Mouse (Mus musculus) midbrain, embryonic 10.5 days (tissue): Measurements from ENCODE around the gene Kcnma1. TPM values are rescaled to one million over a fixed set of nuclear protein-coding genes. Genes with fewer than 3 reads are reported as not detected.

ENCODE experiments used
- DNase-seq: peaks from one replicate; pipeline ENCODE4 v3.0.0-alpha.2; 2017; ENCODE audit warnings: low spot score
- H3K27ac ChIP-seq: fragments of 300-500 bp; sonication (generic); replicated peaks from 2 replicates; pipeline ENCODE4 v1.5.1; 2016; ENCODE audit warnings: mild to moderate bottlenecking
- H3K27me3 ChIP-seq: fragments of 300-500 bp; sonication (generic); 2 replicates; pipeline ENCODE4 v1.6.1; 2016; ENCODE audit warnings: low read depth, mild to moderate bottlenecking; ENCODE audit not compliant: poor library complexity, severe bottlenecking
- H3K36me3 ChIP-seq: fragments of 300-500 bp; sonication (generic); 2 replicates; pipeline ENCODE4 v1.6.1; 2016; ENCODE audit warnings: mild to moderate bottlenecking, moderate library complexity
- H3K4me1 ChIP-seq: fragments of 300-500 bp; sonication (generic); 2 replicates; pipeline ENCODE4 v1.6.1; 2016
- H3K4me3 ChIP-seq: fragments of 300-500 bp; sonication (generic); 2 replicates; pipeline ENCODE4 v1.5.1; 2016; ENCODE audit warnings: mild to moderate bottlenecking, moderate library complexity
- H3K9me3 ChIP-seq: fragments of 300-500 bp; sonication (generic); replicated peaks from 2 replicates; pipeline ENCODE4 v1.6.1; 2016; ENCODE audit warnings: mild to moderate bottlenecking
- WGBS: fragments of 180-500 bp; shearing (Covaris S2); methylation state at CpG from one replicate; pipeline ENCODE4 v1.1.7; 2016; 5-methylcytosine and 5-hydroxymethylcytosine counted together
- polyA plus RNA-seq: library from polyadenylated mRNA; unstranded; fragments of >200 nt; fragmentation: Nextera tagmentation; extraction: Ambion mirVana; gene quantifications from 2 replicates; pipeline ENCODE4 v1.2.1, GENCODE M21; 2016

Gene Kcnma1
- polyA plus RNA-seq, 1 experiment from 2014 or later, result 0.49 TPM

GRCm38 (mm10) chr14:23835387-23836111 is 178.7 kb downstream of the Kcnma1 start:
- no peaks in the 10 kb centered on the region for H3K9me3 ChIP-seq
- 22% methylated on average over 10 of the region's 10 CpGs for WGBS
- DNase-seq, result peak; percentile 32
- H3K27me3 ChIP-seq, result no peaks in the 10 kb centered on the region; the same call in 1 of the 2 replicates
- peaks cover 30% of the 10 kb centered on the region for H3K4me1 ChIP-seq
- peak overlapping the region; percentile 49; the same call in 1 of the 2 replicates for H3K27ac ChIP-seq
- no peak overlapping the region for H3K4me3 ChIP-seq
- no peaks in the 10 kb centered on the region for H3K36me3 ChIP-seq

GRCm38 (mm10) chr14:23831284-23831683 is 183.0 kb downstream of the Kcnma1 start:
- no peaks in the 10 kb centered on the region for H3K36me3 ChIP-seq
- peak; percentile 18 for DNase-seq
- peak overlapping the region; percentile 56 for H3K27ac ChIP-seq
- no peaks in the 10 kb centered on the region for H3K9me3 ChIP-seq
- H3K27me3 ChIP-seq, result no peaks in the 10 kb centered on the region
- 27% methylated on average over 5 of the region's 5 CpGs for WGBS
- H3K4me1 ChIP-seq, result peaks cover 30% of the 10 kb centered on the region
- no peak overlapping the region for H3K4me3 ChIP-seq

- 68% methylated on average over 4 of the region's 4 CpGs for WGBS
- no peak for DNase-seq
- Histone ChIP-seq H3K9me3 (no peaks in the 10 kb centered on the region), H3K4me1 (peaks cover 20% of the 10 kb centered on the region), H3K27ac (no peak overlapping the region), H3K27me3 (no peaks in the 10 kb centered on the region), H3K4me3 (no peak overlapping the region), H3K36me3 (no peaks in the 10 kb centered on the region)
These were observed 184.0 kb downstream of the Kcnma1 start for GRCm38 (mm10) chr14:23830316-23830715.

GRCm38 (mm10) chr14:23828711-23829320 is 185.5 kb downstream of the Kcnma1 start:
- peaks cover 15% of the 10 kb centered on the region for H3K4me1 ChIP-seq
- H3K27me3 ChIP-seq, result no peaks in the 10 kb centered on the region
- H3K27ac ChIP-seq, result no peak overlapping the region
- 85% methylated on average over 3 of the region's 3 CpGs for WGBS
- no peaks in the 10 kb centered on the region for H3K36me3 ChIP-seq
- H3K4me3 ChIP-seq, result no peak overlapping the region
- no peaks in the 10 kb centered on the region for H3K9me3 ChIP-seq
- no peak for DNase-seq

GRCm38 (mm10) chr14:23824937-23825336 is 189.4 kb downstream of the Kcnma1 start:
- H3K36me3 ChIP-seq, result no peaks in the 10 kb centered on the region
- H3K9me3 ChIP-seq, result no peaks in the 10 kb centered on the region
- H3K27me3 ChIP-seq, result no peaks in the 10 kb centered on the region
- no peak overlapping the region for H3K27ac ChIP-seq
- H3K4me3 ChIP-seq, result no peak overlapping the region
- no peak for DNase-seq
- H3K4me1 ChIP-seq, result no peaks in the 10 kb centered on the region
- 95% methylated on average over 2 of the region's 2 CpGs for WGBS

DNA sequence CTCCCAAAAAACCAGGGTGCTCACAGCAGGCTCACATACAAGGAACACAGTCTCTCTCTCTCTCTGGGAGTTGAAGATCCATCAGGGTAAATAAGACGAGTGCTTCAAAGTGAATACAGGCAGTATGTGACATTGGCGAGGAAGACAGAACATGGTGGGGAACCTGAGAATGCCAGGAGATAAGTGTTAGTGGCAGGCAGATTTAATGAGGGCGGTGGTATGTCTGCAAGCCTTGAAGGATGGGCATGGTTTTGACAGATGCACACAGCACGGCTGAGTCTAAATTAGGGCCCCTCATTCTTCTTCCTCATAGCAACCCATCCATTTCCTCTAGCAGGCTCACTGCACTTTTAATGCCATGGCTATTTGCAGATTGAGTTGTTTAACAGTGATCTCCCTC is 190.0 kb downstream of the Kcnma1 start:
- Histone ChIP-seq H3K27me3 (no peaks in the 10 kb centered on the region), H3K36me3 (no peaks in the 10 kb centered on the region), H3K9me3 (no peaks in the 10 kb centered on the region), H3K4me1 (no peaks in the 10 kb centered on the region), H3K27ac (no peak overlapping the region), H3K4me3 (no peak overlapping the region)
- WGBS, result 78% methylated on average over 4 of the region's 4 CpGs
- DNase-seq, result no peak

DNA sequence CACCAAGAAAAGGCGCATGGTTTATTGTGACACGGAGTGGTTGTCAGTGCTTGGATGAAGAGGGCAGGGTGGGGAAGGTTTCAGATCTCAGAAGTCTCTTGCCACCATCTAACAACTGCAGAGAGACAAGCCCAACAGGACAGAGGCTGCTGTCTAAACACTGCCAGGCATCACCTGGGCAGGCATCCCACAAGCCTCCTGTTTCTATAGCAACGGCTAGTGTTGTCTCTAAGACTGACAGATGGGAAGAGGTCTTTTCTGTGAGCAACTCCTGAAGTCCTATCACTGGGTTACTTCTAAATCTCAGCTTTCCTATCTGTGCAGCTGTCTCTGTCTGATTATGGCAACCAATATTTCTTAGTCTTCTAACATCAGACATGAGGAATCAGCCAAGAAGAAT is 196.7 kb downstream of the Kcnma1 start:
- Histone ChIP-seq H3K9me3 (no peaks in the 10 kb centered on the region), H3K27me3 (no peaks in the 10 kb centered on the region), H3K27ac (no peak overlapping the region), H3K36me3 (no peaks in the 10 kb centered on the region), H3K4me3 (no peak overlapping the region), H3K4me1 (no peaks in the 10 kb centered on the region)
- no peak for DNase-seq
- 95% methylated on average over 3 of the region's 3 CpGs for WGBS

- Histone ChIP-seq H3K27me3 (no peaks in the 10 kb centered on the region), H3K9me3 (no peaks in the 10 kb centered on the region), H3K27ac (no peak overlapping the region), H3K4me1 (no peaks in the 10 kb centered on the region), H3K36me3 (no peaks in the 10 kb centered on the region), H3K4me3 (no peak overlapping the region)
- no peak for DNase-seq
- 70% methylated on average over 1 of the region's 1 CpGs for WGBS
These were observed 204.2 kb downstream of the Kcnma1 start for GRCm38 (mm10) chr14:23810081-23810480.

GRCm38 (mm10) chr14:23809124-23809523 is 205.2 kb downstream of the Kcnma1 start:
- Histone ChIP-seq H3K27ac (no peak overlapping the region), H3K27me3 (no peaks in the 10 kb centered on the region), H3K9me3 (no peaks in the 10 kb centered on the region), H3K4me3 (no peak overlapping the region), H3K4me1 (no peaks in the 10 kb centered on the region), H3K36me3 (no peaks in the 10 kb centered on the region)
- 85% methylated on average over 1 of the region's 1 CpGs for WGBS
- DNase-seq, result no peak

GRCm38 (mm10) chr14:23806378-23806777 is 207.9 kb downstream of the Kcnma1 start:
- H3K9me3 ChIP-seq, result no peaks in the 10 kb centered on the region
- H3K4me1 ChIP-seq, result no peaks in the 10 kb centered on the region
- no peak for DNase-seq
- no peaks in the 10 kb centered on the region for H3K36me3 ChIP-seq
- H3K27ac ChIP-seq, result no peak overlapping the region
- no peaks in the 10 kb centered on the region for H3K27me3 ChIP-seq
- WGBS, result 61% methylated on average over 2 of the region's 2 CpGs
- no peak overlapping the region for H3K4me3 ChIP-seq

GRCm38 (mm10) chr14:23796878-23797277 is 217.4 kb downstream of the Kcnma1 start:
- no peaks in the 10 kb centered on the region for H3K36me3 ChIP-seq
- H3K4me1 ChIP-seq, result no peaks in the 10 kb centered on the region
- 94% methylated on average over 7 of the region's 7 CpGs for WGBS
- H3K27ac ChIP-seq, result no peak overlapping the region
- DNase-seq, result no peak
- no peak overlapping the region for H3K4me3 ChIP-seq
- no peaks in the 10 kb centered on the region for H3K27me3 ChIP-seq
- no peaks in the 10 kb centered on the region for H3K9me3 ChIP-seq

GRCm38 (mm10) chr14:23792674-23793073 is 221.6 kb downstream of the Kcnma1 start:
- DNase-seq, result no peak
- H3K27me3 ChIP-seq, result no peaks in the 10 kb centered on the region
- no peaks in the 10 kb centered on the region for H3K9me3 ChIP-seq
- no peaks in the 10 kb centered on the region for H3K4me1 ChIP-seq
- H3K36me3 ChIP-seq, result no peaks in the 10 kb centered on the region
- WGBS, result 86% methylated on average over 3 of the region's 3 CpGs
- H3K27ac ChIP-seq, result no peak overlapping the region
- no peak overlapping the region for H3K4me3 ChIP-seq

GRCm38 (mm10) chr14:23792076-23792475 is 222.2 kb downstream of the Kcnma1 start:
- Histone ChIP-seq H3K9me3 (no peaks in the 10 kb centered on the region), H3K4me1 (no peaks in the 10 kb centered on the region), H3K27me3 (no peaks in the 10 kb centered on the region), H3K36me3 (no peaks in the 10 kb centered on the region), H3K4me3 (no peak overlapping the region), H3K27ac (no peak overlapping the region)
- DNase-seq, result no peak
- WGBS, result 77% methylated on average over 3 of the region's 3 CpGs
